Mouse (Mus musculus): ENCODE data around the gene Mcub. TPM values are rescaled to one million over a fixed set of nuclear protein-coding genes. Genes with fewer than 3 reads are reported as not detected.

Mcub gene
- polyA plus RNA-seq, 1 experiment: 13.1 TPM

DNA sequence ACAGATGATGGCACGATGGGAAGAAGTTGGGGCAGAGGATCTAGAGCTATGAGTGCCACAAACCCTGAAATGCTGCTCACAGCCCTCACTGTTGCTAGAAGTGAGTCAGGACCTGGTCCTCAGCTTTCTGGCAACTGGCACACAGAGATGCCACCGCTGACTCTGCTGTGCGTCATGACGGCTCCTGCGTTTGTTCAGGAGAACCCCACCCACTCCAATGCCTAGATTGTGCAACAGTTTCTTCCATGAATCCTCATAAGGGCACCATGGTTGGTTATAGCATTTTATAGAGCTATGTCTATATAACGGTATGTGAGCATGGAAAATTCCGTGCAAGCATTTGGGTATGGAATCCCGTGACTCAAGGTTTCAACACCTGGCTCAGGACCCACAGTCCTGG, 5.3 kb downstream of the Mcub start:
- no peak overlapping the region for H3K4me3 ChIP-seq (ENCODE audit: control insufficient read depth, insufficient read depth, low read length)
- WGBS: 98% methylated on average over 8 of the region's 8 CpGs
- H3K27ac ChIP-seq (ENCODE audit: control insufficient read depth, insufficient read depth, low read length): no peak overlapping the region
- no peaks in the 10 kb centered on the region for H3K36me3 ChIP-seq (ENCODE audit: control insufficient read depth, insufficient read depth, low read length)
- TF ChIP-seq CTCF (IDR thresholded peaks at IDR 0.05; ENCODE audit: borderline replicate concordance, control insufficient read depth, extremely low read depth, insufficient read depth, low read length, poor library complexity) (no peak), POLR2A (IDR thresholded peaks at IDR 0.05; ENCODE audit: control insufficient read depth, extremely low read depth, insufficient read depth, low read length, poor library complexity) (no peak)
- H3K4me1 ChIP-seq (replicated peaks; ENCODE audit: control insufficient read depth, insufficient read depth, low read length): peaks cover 7% of the 10 kb centered on the region
- DNase-seq: no peak
- H3K27me3 ChIP-seq (ENCODE audit: control insufficient read depth, insufficient read depth, low read length): no peaks in the 10 kb centered on the region

DNA sequence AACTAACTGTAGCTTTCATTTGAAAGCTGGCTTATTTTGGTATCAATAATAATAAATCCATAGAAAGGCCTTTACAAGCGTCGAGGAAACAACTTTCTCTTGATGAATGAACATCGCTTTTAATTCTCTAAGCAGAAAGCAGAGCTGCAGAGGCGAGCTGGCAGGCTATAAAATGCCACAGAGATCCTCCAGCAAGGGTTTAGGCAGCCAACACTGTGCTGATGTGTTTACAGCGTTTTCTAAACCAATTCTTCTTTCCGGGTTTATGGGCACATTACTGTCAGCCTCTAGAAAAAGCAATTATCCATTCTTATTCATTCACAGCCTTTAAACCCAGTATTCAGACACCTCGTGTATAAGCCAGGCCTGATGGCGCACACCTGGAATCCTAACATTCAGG, 7.5 kb downstream of the Mcub start:
- Histone ChIP-seq H3K36me3 (ENCODE audit: control insufficient read depth, insufficient read depth, low read length) (no peaks in the 10 kb centered on the region), H3K4me1 (replicated peaks; ENCODE audit: control insufficient read depth, insufficient read depth, low read length) (peaks cover 3% of the 10 kb centered on the region), H3K27ac (ENCODE audit: control insufficient read depth, insufficient read depth, low read length) (no peak overlapping the region), H3K27me3 (ENCODE audit: control insufficient read depth, insufficient read depth, low read length) (no peaks in the 10 kb centered on the region), H3K4me3 (ENCODE audit: control insufficient read depth, insufficient read depth, low read length) (no peak overlapping the region)
- WGBS: 91% methylated on average over 8 of the region's 8 CpGs
- no peak for DNase-seq
- TF ChIP-seq CTCF (IDR thresholded peaks at IDR 0.05; ENCODE audit: borderline replicate concordance, control insufficient read depth, extremely low read depth, insufficient read depth, low read length, poor library complexity) (no peak), POLR2A (IDR thresholded peaks at IDR 0.05; ENCODE audit: control insufficient read depth, extremely low read depth, insufficient read depth, low read length, poor library complexity) (no peak)

DNA sequence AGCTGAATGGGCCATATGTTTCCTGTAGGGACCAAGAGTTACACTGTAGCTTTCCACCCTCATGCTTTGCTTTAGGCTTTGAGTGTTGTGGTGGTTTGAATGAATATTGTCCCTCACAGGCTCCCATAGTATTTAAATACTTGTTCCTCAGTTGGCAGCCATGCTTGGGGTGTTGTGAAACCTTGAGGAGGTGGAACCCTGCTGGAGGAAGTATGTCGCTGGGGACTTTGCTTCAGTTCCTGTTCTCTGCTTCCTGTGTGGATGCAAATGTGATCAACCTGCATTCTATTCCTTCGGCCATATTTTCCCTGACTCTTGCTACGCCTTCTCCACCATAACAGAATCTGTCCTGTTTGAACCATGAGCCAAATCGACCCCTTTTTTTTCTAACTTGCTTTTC, 16.7 kb downstream of the Mcub start:
- DNase-seq: no peak
- no peak overlapping the region for H3K4me3 ChIP-seq (ENCODE audit: control insufficient read depth, insufficient read depth, low read length)
- no peaks in the 10 kb centered on the region for H3K27me3 ChIP-seq (ENCODE audit: control insufficient read depth, insufficient read depth, low read length)
- H3K4me1 ChIP-seq (replicated peaks; ENCODE audit: control insufficient read depth, insufficient read depth, low read length): peaks cover 2% of the 10 kb centered on the region; the same call in 1 of the 2 replicates
- no peaks in the 10 kb centered on the region for H3K36me3 ChIP-seq (ENCODE audit: control insufficient read depth, insufficient read depth, low read length)
- TF ChIP-seq POLR2A (IDR thresholded peaks at IDR 0.05; ENCODE audit: control insufficient read depth, extremely low read depth, insufficient read depth, low read length, poor library complexity) (no peak), CTCF (IDR thresholded peaks at IDR 0.05; ENCODE audit: borderline replicate concordance, control insufficient read depth, extremely low read depth, insufficient read depth, low read length, poor library complexity) (no peak)
- WGBS: 92% methylated on average over 4 of the region's 4 CpGs
- no peak overlapping the region for H3K27ac ChIP-seq (ENCODE audit: control insufficient read depth, insufficient read depth, low read length)

DNA sequence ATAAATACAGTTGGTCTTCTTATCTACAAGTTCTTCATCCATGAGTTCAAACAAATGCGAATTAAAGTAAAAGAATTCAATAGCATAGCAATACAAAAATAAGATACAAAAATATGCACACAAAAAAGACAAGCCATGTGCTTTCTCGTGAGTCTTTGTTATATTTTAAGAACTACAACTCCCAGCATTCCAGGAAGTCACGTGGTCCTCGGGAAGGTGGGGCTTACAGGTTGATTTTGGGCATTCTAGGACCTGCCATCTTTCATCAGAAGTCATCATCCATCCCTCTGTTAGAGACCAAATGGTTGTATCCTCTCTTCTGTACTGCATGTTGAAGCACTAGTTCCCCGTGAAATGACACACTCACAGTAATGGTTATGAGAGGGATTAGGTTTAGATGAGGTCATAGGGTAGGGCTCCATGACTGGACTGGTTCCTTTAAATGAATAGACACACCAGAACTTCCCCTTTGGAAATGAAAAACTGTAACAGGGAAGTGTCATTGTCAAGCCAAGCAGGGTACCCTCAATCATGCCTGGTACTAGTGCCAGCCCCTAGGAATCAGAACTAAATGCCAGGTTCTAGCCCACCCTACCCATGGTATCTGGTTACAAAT, 20.7 kb downstream of the Mcub start:
- H3K4me1 ChIP-seq (replicated peaks; ENCODE audit: control insufficient read depth, insufficient read depth, low read length): peaks cover 7% of the 10 kb centered on the region
- H3K27ac ChIP-seq (ENCODE audit: control insufficient read depth, insufficient read depth, low read length): no peak overlapping the region
- WGBS: 90% methylated on average over 5 of the region's 5 CpGs
- H3K4me3 ChIP-seq (ENCODE audit: control insufficient read depth, insufficient read depth, low read length): no peak overlapping the region
- no peaks in the 10 kb centered on the region for H3K27me3 ChIP-seq (ENCODE audit: control insufficient read depth, insufficient read depth, low read length)
- no peak for TF ChIP-seq POLR2A (IDR thresholded peaks at IDR 0.05; ENCODE audit: control insufficient read depth, extremely low read depth, insufficient read depth, low read length, poor library complexity)
- no peak for TF ChIP-seq CTCF (IDR thresholded peaks at IDR 0.05; ENCODE audit: borderline replicate concordance, control insufficient read depth, extremely low read depth, insufficient read depth, low read length, poor library complexity)
- DNase-seq: no peak
- H3K36me3 ChIP-seq (ENCODE audit: control insufficient read depth, insufficient read depth, low read length): no peaks in the 10 kb centered on the region

DNA sequence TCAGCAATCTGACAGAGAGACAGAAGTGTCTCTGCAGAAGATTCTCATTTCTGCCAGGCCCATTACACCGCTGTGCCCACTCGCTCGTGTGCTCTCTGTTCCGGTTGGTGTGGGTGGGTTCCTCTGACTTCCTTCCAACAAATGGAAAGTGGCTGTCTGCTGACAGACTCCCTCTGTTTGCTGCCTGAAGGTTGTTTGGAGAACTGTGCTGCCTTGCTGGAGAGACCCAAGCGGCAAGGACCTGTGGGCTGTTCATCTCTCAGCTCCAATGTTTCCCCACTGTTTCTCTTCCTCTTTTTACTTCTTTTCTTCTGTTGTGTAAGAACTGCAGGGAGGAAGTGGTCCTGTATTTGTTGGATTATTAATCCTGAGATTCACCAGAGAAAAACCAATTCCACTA, 21.6 kb downstream of the Mcub start:
- Histone ChIP-seq H3K36me3 (ENCODE audit: control insufficient read depth, insufficient read depth, low read length) (no peaks in the 10 kb centered on the region), H3K27me3 (ENCODE audit: control insufficient read depth, insufficient read depth, low read length) (no peaks in the 10 kb centered on the region), H3K4me1 (replicated peaks; ENCODE audit: control insufficient read depth, insufficient read depth, low read length) (peaks cover 7% of the 10 kb centered on the region), H3K27ac (ENCODE audit: control insufficient read depth, insufficient read depth, low read length) (no peak overlapping the region), H3K4me3 (ENCODE audit: control insufficient read depth, insufficient read depth, low read length) (no peak overlapping the region)
- TF ChIP-seq CTCF (IDR thresholded peaks at IDR 0.05; ENCODE audit: borderline replicate concordance, control insufficient read depth, extremely low read depth, insufficient read depth, low read length, poor library complexity): no peak
- no peak for TF ChIP-seq POLR2A (IDR thresholded peaks at IDR 0.05; ENCODE audit: control insufficient read depth, extremely low read depth, insufficient read depth, low read length, poor library complexity)
- WGBS: 66% methylated on average over 5 of the region's 5 CpGs
- DNase-seq: no peak

DNA sequence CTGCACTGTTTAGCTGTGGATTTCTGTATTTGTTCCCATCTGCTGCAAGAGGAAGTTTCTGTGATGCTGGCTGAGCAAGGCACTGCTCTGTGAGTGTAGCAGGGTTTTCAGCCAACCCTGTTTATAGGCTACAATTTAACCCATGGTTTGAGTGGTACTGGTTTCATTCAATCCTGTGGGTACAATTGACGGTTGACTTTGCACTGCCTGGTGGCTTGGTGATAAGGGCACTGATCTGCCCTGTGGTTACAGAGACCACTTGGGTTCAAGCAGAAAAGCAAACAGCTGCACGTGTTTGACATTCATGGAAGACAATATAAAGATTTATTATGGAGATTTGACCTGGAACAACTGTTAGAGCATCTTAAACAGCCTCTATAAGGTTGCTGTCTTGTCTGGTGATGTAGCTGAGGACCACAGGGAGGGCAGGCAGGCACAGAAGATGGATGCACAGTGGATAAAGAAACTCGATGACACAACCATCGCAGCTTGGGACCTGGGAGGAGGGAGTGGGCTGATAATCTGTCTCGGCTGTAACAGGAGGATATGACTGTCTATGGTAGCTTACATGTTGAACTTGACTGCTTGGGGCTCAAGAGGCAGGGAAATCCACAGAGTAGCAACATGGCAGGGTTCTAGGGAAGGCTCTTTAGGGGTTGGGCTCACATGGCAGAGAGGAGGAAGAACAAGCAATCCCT, 23.6 kb downstream of the Mcub start:
- TF ChIP-seq CTCF (IDR thresholded peaks at IDR 0.05; ENCODE audit: borderline replicate concordance, control insufficient read depth, extremely low read depth, insufficient read depth, low read length, poor library complexity) (no peak), POLR2A (IDR thresholded peaks at IDR 0.05; ENCODE audit: control insufficient read depth, extremely low read depth, insufficient read depth, low read length, poor library complexity) (no peak)
- no peaks in the 10 kb centered on the region for H3K36me3 ChIP-seq (ENCODE audit: control insufficient read depth, insufficient read depth, low read length)
- H3K27me3 ChIP-seq (ENCODE audit: control insufficient read depth, insufficient read depth, low read length): no peaks in the 10 kb centered on the region
- DNase-seq: no peak
- no peak overlapping the region for H3K27ac ChIP-seq (ENCODE audit: control insufficient read depth, insufficient read depth, low read length)
- 35% methylated on average over 5 of the region's 5 CpGs for WGBS
- peaks cover 7% of the 10 kb centered on the region for H3K4me1 ChIP-seq (replicated peaks; ENCODE audit: control insufficient read depth, insufficient read depth, low read length)
- no peak overlapping the region for H3K4me3 ChIP-seq (ENCODE audit: control insufficient read depth, insufficient read depth, low read length)

All from thymus, adult 2 months (tissue).